Mouse (Mus musculus): Measurements from ENCODE around the gene Uchl3. TPM values are rescaled to one million over a fixed set of nuclear protein-coding genes. Genes with fewer than 3 reads are reported as not detected.

Uchl3 gene
- total RNA-seq (2023) = 10 to 100 TPM; 36.3 to 43.0 TPM

GRCm38 (mm10) chr14:101653581-101654525 lies at the start of gene Uchl3:
TSS of gene Uchl3 (plus strand) at chr14:101653967.

GRCm38 (mm10) chr14:101608519-101609368 lies 45.0 kb upstream of the Uchl3 start, which contains the start of gene Tbc1d4:
TSS of gene Tbc1d4 (minus strand) at chr14:101609191.

GRCm38 (mm10) chr14:101640153-101640843 lies 13.5 kb upstream of the Uchl3 start, which contains the start of gene Commd6:
TSS of gene Commd6 (minus strand) at chr14:101640686.

GRCm38 (mm10) chr14:101729237-101729971 lies 75.6 kb downstream of the Uchl3 start, which contains the start of the genes Gm9922 and Lmo7:
TSS of gene Gm9922 (minus strand) at chr14:101729814.
TSS of gene Lmo7 (plus strand) at chr14:101729957.

Other genes with a start within 250 kb of the Uchl3 start
- gene Tbc1d4, start 44.8 kb upstream of the Uchl3 start, total RNA-seq (2023) = 10 to 100 TPM; 29.1 to 29.4 TPM
- 10 to 100 TPM; 55.2 to 58.9 TPM for gene Commd6, start 13.3 kb upstream of the Uchl3 start, total RNA-seq (2023)
- not detected for gene Gm9922, start 75.8 kb downstream of the Uchl3 start, total RNA-seq (2023)
- under 1 TPM in 1 of 2 experiments, not detected in 1; 0.39 TPM for gene Lmo7, start 76.0 kb downstream of the Uchl3 start, total RNA-seq (2023)